Mouse (Mus musculus) adrenal gland, postnatal 25 days (tissue): ENCODE results near the gene Rtn4. TPM values are rescaled to one million over a fixed set of nuclear protein-coding genes. Genes with fewer than 3 reads are reported as not detected.
"Not testable (repeated sequence)": the region's sequence is repeated elsewhere in the genome, so short reads cannot be mapped to it uniquely, and the experiment has no call there.

ENCODE experiments used
- DNase-seq: peaks from one replicate; pipeline ENCODE4 v3.0.0; 2021; ENCODE audit warnings: mixed read lengths
- long read RNA-seq: library from polyadenylated mRNA; stranded (forward); transcript quantifications from one replicate; pipeline ENCODE4 v2.0.0, GENCODE M21; 2021
- total RNA-seq: library from RNA; stranded (reverse); gene quantifications from 2 replicates; pipeline ENCODE4 v1.2.3, GENCODE M21; 2021

Rtn4 gene
- 474 and 481 TPM in 2 replicates for total RNA-seq
- long read RNA-seq, transcript Rtn4-201 (7 exons, 1,773 nt): minor isoform, 31 of 142 reads
- long read RNA-seq, transcript Rtn4-202 (7 exons, 3,615 nt): major isoform, 71 of 142 reads
- long read RNA-seq, transcript Rtn4-204 (8 exons, 2,257 nt): minor isoform, 8 of 142 reads
- long read RNA-seq, partial matches to known transcripts: 7 of 142 reads
- long read RNA-seq, other reads (novel, unspliced or antisense): 25 of 142 reads

- peak; percentile 96 for DNase-seq
These were observed at the start of gene Rtn4 for GRCm38 (mm10) chr11:29692683-29693272. Gene Rtn4, plus strand, starts transcription at chr11:29692947.

- DNase-seq: no peak
These were observed 48.3 kb upstream of the Rtn4 start for GRCm38 (mm10) chr11:29644421-29644820.

- no peak for DNase-seq
These were observed 47.2 kb upstream of the Rtn4 start for GRCm38 (mm10) chr11:29645411-29646066.

- DNase-seq: no peak
These were observed 45.0 kb upstream of the Rtn4 start for GRCm38 (mm10) chr11:29647568-29648319.

GRCm38 (mm10) chr11:29655381-29655780 is 37.4 kb upstream of the Rtn4 start:
- not testable (repeated sequence) for DNase-seq

- no peak for DNase-seq
These were observed 32.0 kb upstream of the Rtn4 start for GRCm38 (mm10) chr11:29660740-29661139.

GRCm38 (mm10) chr11:29667634-29668033 is 25.1 kb upstream of the Rtn4 start:
- no peak for DNase-seq

- no peak for DNase-seq
These were observed 23.0 kb upstream of the Rtn4 start for GRCm38 (mm10) chr11:29669706-29670105.

- DNase-seq: no peak
These were observed 19.4 kb upstream of the Rtn4 start for GRCm38 (mm10) chr11:29673359-29673758.

- no peak for DNase-seq
These were observed 16.0 kb upstream of the Rtn4 start for GRCm38 (mm10) chr11:29676718-29677117.

- no peak for DNase-seq
These were observed 12.8 kb upstream of the Rtn4 start for GRCm38 (mm10) chr11:29679942-29680341.

GRCm38 (mm10) chr11:29680771-29681170 is 12.0 kb upstream of the Rtn4 start:
- DNase-seq: no peak

- DNase-seq: no peak
These were observed 8.5 kb upstream of the Rtn4 start for GRCm38 (mm10) chr11:29684272-29684671.

- no peak for DNase-seq
These were observed 6.6 kb upstream of the Rtn4 start for GRCm38 (mm10) chr11:29686176-29686575.

GRCm38 (mm10) chr11:29691556-29691955 is 1.2 kb upstream of the Rtn4 start:
- no peak for DNase-seq

GRCm38 (mm10) chr11:29692111-29692682 is 550 bp upstream of the Rtn4 start:
- DNase-seq: peak; percentile 45

GRCm38 (mm10) chr11:29693576-29694410 is 1.0 kb downstream of the Rtn4 start:
- peak; percentile 87 for DNase-seq

- no peak for DNase-seq
These were observed 2.0 kb downstream of the Rtn4 start for GRCm38 (mm10) chr11:29694754-29695153.

GRCm38 (mm10) chr11:29702721-29703120 is 10.0 kb downstream of the Rtn4 start:
- peak; percentile 12 for DNase-seq

- no peak for DNase-seq
These were observed 12.5 kb downstream of the Rtn4 start for GRCm38 (mm10) chr11:29705263-29705662.

GRCm38 (mm10) chr11:29706845-29707244 is 14.1 kb downstream of the Rtn4 start:
- DNase-seq: no peak

GRCm38 (mm10) chr11:29709512-29709911 is 16.8 kb downstream of the Rtn4 start:
- no peak for DNase-seq
